Mouse (Mus musculus): ENCODE results near the gene Tufm.
A peak's percentile ranks its signal among the peaks of the same experiment; 100 is the strongest.

Tufm gene

GRCm38 (mm10) chr7:126502023-126502741 is 15.0 kb downstream of the Tufm start:
- DNase-seq: peak; percentile 95

- no peak for DNase-seq
Measured at GRCm38 (mm10) chr7:126502751-126503150, 15.6 kb downstream of the Tufm start.

- peak; percentile 99 to 100 for DNase-seq
Measured at GRCm38 (mm10) chr7:126503273-126503878, 16.2 kb downstream of the Tufm start, which contains the start of gene Atxn2l. TSS of gene Atxn2l (minus strand) at chr7:126503437.

GRCm38 (mm10) chr7:126504913-126505312 is 17.8 kb downstream of the Tufm start:
- no peak for DNase-seq

- no peak for DNase-seq
Measured at GRCm38 (mm10) chr7:126507126-126507778, 20.1 kb downstream of the Tufm start.

- DNase-seq: no peak
Measured at GRCm38 (mm10) chr7:126511287-126511686, 24.1 kb downstream of the Tufm start.

- no peak for DNase-seq
Measured at GRCm38 (mm10) chr7:126518261-126518941, 31.2 kb downstream of the Tufm start.

GRCm38 (mm10) chr7:126519513-126519912 is 32.4 kb downstream of the Tufm start:
- DNase-seq: peak; percentile 18 to 37

- DNase-seq: no peak
Measured at GRCm38 (mm10) chr7:126523316-126523715, 36.2 kb downstream of the Tufm start.

GRCm38 (mm10) chr7:126528166-126528577 is 41.0 kb downstream of the Tufm start:
- DNase-seq: peak; percentile 32 to 47

- DNase-seq: no peak
Measured at GRCm38 (mm10) chr7:126533434-126533833, 46.3 kb downstream of the Tufm start.

GRCm38 (mm10) chr7:126535766-126536165 is 48.6 kb downstream of the Tufm start:
- peak; percentile 4 to 49 for DNase-seq

- no peak for DNase-seq
Measured at GRCm38 (mm10) chr7:126536466-126536865, 49.3 kb downstream of the Tufm start.

GRCm38 (mm10) chr7:126537820-126538585 is 50.8 kb downstream of the Tufm start:
- peak; percentile 29 to 50 for DNase-seq
